Mouse (Mus musculus) cortical plate, adult 2 months (tissue): ENCODE results near the gene Cct8.

ENCODE experiments used
- CTCF ChIP-seq: fragments of 200-500 bp; IDR thresholded peaks from 2 replicates; pipeline ENCODE4 v1.5.1; 2011; ENCODE audit warnings: mild to moderate bottlenecking, control low read depth, low read length; ENCODE audit not compliant: insufficient read depth; ENCODE audit errors: extremely low read depth
- POLR2A ChIP-seq: fragments of 200-500 bp; IDR thresholded peaks from 2 replicates; pipeline ENCODE4 v1.6.1; 2011; ENCODE audit warnings: mild to moderate bottlenecking, low read length, control low read depth; ENCODE audit not compliant: insufficient read depth; ENCODE audit errors: extremely low read depth

- no peak for TF ChIP-seq CTCF
- no peak for TF ChIP-seq POLR2A
Measured at GRCm38 (mm10) chr16:87437096-87437495, 58.6 kb downstream of the Cct8 start.
